ENCODE assay signal across 8 mouse cellular contexts in genomic region chr11:115267061-115267883, GRCm38 (mm10). TPM values are rescaled to one million over a fixed set of nuclear protein-coding genes. Genes with fewer than 3 reads are reported as not detected.
DNase-seq lines count a peak whose midpoint lies in the region; ATAC-seq lines count a peak whose summit lies in the region.

TSS of gene Grin2c (minus strand) at chr11:115267243.

- peaks cover 32% of the 10 kb centered on the region for H3K4me1 ChIP-seq in kidney, embryonic 15.5 days
- H3K4me1 ChIP-seq in hindbrain, embryonic 12.5 days = peaks cover 32% of the 10 kb centered on the region
- peaks cover 5% of the 10 kb centered on the region for H3K4me1 ChIP-seq in liver, embryonic 16.5 days (ENCODE audit: control insufficient read depth, low read depth, low read length)

- H3K9me3 ChIP-seq in kidney, embryonic 15.5 days (replicated peaks) = no peaks in the 10 kb centered on the region
- no peaks in the 10 kb centered on the region for H3K9me3 ChIP-seq in hindbrain, embryonic 12.5 days (replicated peaks)
- no peaks in the 10 kb centered on the region for H3K9me3 ChIP-seq in liver, embryonic 16.5 days (replicated peaks; ENCODE audit: control insufficient read depth, low read length)

- peak within 1 kb of the TSS; percentile 68 for H3K4me2 ChIP-seq in kidney, embryonic 15.5 days
- H3K4me2 ChIP-seq in hindbrain, embryonic 12.5 days (replicated peaks) = peak within 1 kb of the TSS; percentile 60
- H3K4me2 ChIP-seq in liver, embryonic 16.5 days (ENCODE audit: low read depth, low read length) = peak within 1 kb of the TSS; percentile 28; the same call in 1 of the 2 replicates

- peak within 1 kb of the TSS; percentile 39 for H3K4me3 ChIP-seq in kidney, embryonic 15.5 days (replicated peaks)
- H3K4me3 ChIP-seq in hindbrain, embryonic 12.5 days = peak within 1 kb of the TSS; percentile 35
- peak within 1 kb of the TSS; percentile 30 for H3K4me3 ChIP-seq in liver, embryonic 16.5 days (ENCODE audit: low read depth, low read length)

- ATAC-seq in kidney, embryonic 15.5 days (replicated peaks; ENCODE audit: low FRiP score) = no peak
- no peak for ATAC-seq in hindbrain, embryonic 12.5 days (ENCODE audit: low FRiP score)
- ATAC-seq in liver, embryonic 16.5 days (ENCODE audit: low read depth) = no peak
- ATAC-seq in monocyte, adult 5-6 weeks (replicated peaks; ENCODE audit: insufficient number of reproducible peaks, low FRiP score, low TSS enrichment, poor library complexity, severe bottlenecking) = no peak

- H3K9ac ChIP-seq in kidney, embryonic 15.5 days = 0 out of 2 replicates have a peak within 1 kb of the TSS, but pooled peaks have one; percentile 3
- peak within 1 kb of the TSS; percentile 55 for H3K9ac ChIP-seq in hindbrain, embryonic 12.5 days
- H3K9ac ChIP-seq in liver, embryonic 16.5 days (ENCODE audit: low read depth, low read length) = no peak within 1 kb of the TSS

- WGBS in kidney, embryonic 15.5 days = 8% methylated on average over 29 of the region's 50 CpGs
- 7% methylated on average over 39 of the region's 50 CpGs for WGBS in hindbrain, embryonic 12.5 days
- WGBS in liver, embryonic 16.5 days (ENCODE audit: insufficient replicate concordance) = 10% methylated on average over 25 of the region's 50 CpGs

- peaks cover 76% of the 10 kb centered on the region for H3K27me3 ChIP-seq in kidney, embryonic 15.5 days
- H3K27me3 ChIP-seq in hindbrain, embryonic 12.5 days = peaks cover 76% of the 10 kb centered on the region
- H3K27me3 ChIP-seq in liver, embryonic 16.5 days (ENCODE audit: control insufficient read depth, insufficient read depth, low read depth, low read length) = peaks cover 53% of the 10 kb centered on the region

- H3K36me3 ChIP-seq in kidney, embryonic 15.5 days = peaks cover 11% of the 10 kb centered on the region; the same call in 1 of the 2 replicates
- peaks cover 15% of the 10 kb centered on the region; the same call in 1 of the 2 replicates for H3K36me3 ChIP-seq in hindbrain, embryonic 12.5 days
- H3K36me3 ChIP-seq in liver, embryonic 16.5 days (ENCODE audit: control insufficient read depth, insufficient read depth) = no peaks in the 10 kb centered on the region

- DNase-seq in kidney, postnatal 25 days = no peak
- DNase-seq in cerebellum, adult 9-11 months = peak; percentile 76
- no peak for DNase-seq in urinary bladder, postnatal 25 days (ENCODE audit: low spot score)
- DNase-seq in gastrocnemius, postnatal 10 days = no peak

- H3K27ac ChIP-seq in kidney, embryonic 15.5 days = no peak within 1 kb of the TSS
- H3K27ac ChIP-seq in hindbrain, embryonic 12.5 days = no peak within 1 kb of the TSS
- no peak within 1 kb of the TSS for H3K27ac ChIP-seq in liver, embryonic 16.5 days (ENCODE audit: low read length)

RNA-seq across cellular contexts. Expression of gene Grin2c, which starts in this region (rescaled TPM):
- polyA plus RNA-seq in kidney, embryonic 15.5 days (2015; fragmentation: Nextera tagmentation; extraction: Ambion mirVana) = not detected in 2 replicates
- 0.21 and 0.57 TPM in 2 replicates for polyA plus RNA-seq in hindbrain, embryonic 12.5 days (2016; fragmentation: Nextera tagmentation; extraction: Ambion mirVana)
- 0.05 and 0.09 TPM in 2 replicates for polyA plus RNA-seq in liver, embryonic 16.5 days (2015; fragmentation: Nextera tagmentation; extraction: Ambion mirVana)
- under 1 TPM; 0.05 to 0.16 TPM for total RNA-seq in gastrocnemius, postnatal 10 days (2021)
- total RNA-seq in monocyte, adult 5-6 weeks (2017) = not detected in 3 replicates
